Comparison of ENCODE assay signal across 10 mouse cellular contexts in genomic region chrX:135652173-135652772, GRCm38 (mm10). TPM values are rescaled to one million over a fixed set of nuclear protein-coding genes. Genes with fewer than 3 reads are reported as not detected.
A peak's percentile ranks its signal among the peaks of the same experiment; 100 is the strongest.
DNase-seq lines count a peak whose midpoint lies in the region; ATAC-seq and TF ChIP-seq lines count a peak whose summit lies in the region.
"Had no signal": no experiment of that assay in that cellular context is flagged by ENCODE, and none has a peak within 500 bp of the region (broad histone marks: within the 10 kb centered on the region; RNA-seq: fewer than 3 reads in every experiment).

No protein-coding gene starts in this region.

- no peaks in the 10 kb centered on the region for H3K9me3 ChIP-seq in liver, embryonic 11.5 days (ENCODE audit: control insufficient read depth, low read length)
- H3K9me3 ChIP-seq in hindbrain, embryonic 13.5 days, result no peaks in the 10 kb centered on the region
- H3K9me3 ChIP-seq: megakaryocyte, embryonic 14.5 days had no signal

- WGBS in liver, adult 2 months, result 47% methylated on average over 9 of the region's 9 CpGs
- 44% methylated on average over 9 of the region's 9 CpGs for WGBS in liver, embryonic 11.5 days
- WGBS in hindbrain, embryonic 13.5 days, result 32% methylated on average over 9 of the region's 9 CpGs

- H3K4me2 ChIP-seq in liver, embryonic 11.5 days, result no peak overlapping the region
- no peak overlapping the region for H3K4me2 ChIP-seq in hindbrain, embryonic 13.5 days

- peak; percentile 24; the same call in 1 of the 2 replicates for TF ChIP-seq CTCF in liver, adult 2 months (IDR thresholded peaks at IDR 0.05; ENCODE audit: low read depth, low read length)

- no peak for ATAC-seq in liver, embryonic 11.5 days (replicated peaks; ENCODE audit: low FRiP score)
- ATAC-seq in hindbrain, embryonic 13.5 days (ENCODE audit: low FRiP score), result peak; percentile 77

- no peak for TF ChIP-seq POLR2A in liver, adult 2 months (IDR thresholded peaks at IDR 0.05; ENCODE audit: extremely low read depth, insufficient read depth, low read length)

- H3K9ac ChIP-seq in liver, adult 2 months (ENCODE audit: low read depth, low read length), result no peak overlapping the region
- no peak overlapping the region for H3K9ac ChIP-seq in liver, embryonic 11.5 days (ENCODE audit: low read depth, low read length)
- no peak overlapping the region for H3K9ac ChIP-seq in hindbrain, embryonic 13.5 days

- no peak overlapping the region for H3K27ac ChIP-seq in liver, adult 2 months (replicated peaks; ENCODE audit: insufficient read depth, low read depth, low read length)
- H3K27ac ChIP-seq in liver, embryonic 11.5 days (ENCODE audit: low read depth, low read length), result no peak overlapping the region
- no peak overlapping the region for H3K27ac ChIP-seq in hindbrain, embryonic 13.5 days

- DNase-seq in adrenal gland, adult (ENCODE audit: inconsistent age in 2 of 2, low spot score in 1 of 2), result peak; percentile 17 to 56
- DNase-seq in adrenal gland, postnatal 14 days, result no peak
- peak; percentile 20 for DNase-seq in liver, adult 2 months (ENCODE audit: extremely low read depth, low read depth, low spot score)
- DNase-seq in liver, embryonic 11.5 days (ENCODE audit: low spot score), result no peak
- peak; percentile 12 for DNase-seq in c-Kit-negative CD71-positive TER-119-positive erythroid progenitor cells, embryonic 14.5 days (ENCODE audit: low read depth, low spot score)
- peak; percentile 44 for DNase-seq in lung, postnatal 10 days
- no peak for DNase-seq in yolk sac, embryonic 10.5 days (ENCODE audit: low spot score)

- H3K79me2 ChIP-seq in liver, adult 2 months (ENCODE audit: control insufficient read depth, insufficient read depth, low read length), result no peaks in the 10 kb centered on the region

- no peaks in the 10 kb centered on the region for H3K27me3 ChIP-seq in liver, adult 2 months (ENCODE audit: control insufficient read depth, insufficient read depth, low read length)
- H3K27me3 ChIP-seq in liver, embryonic 11.5 days (replicated peaks; ENCODE audit: control insufficient read depth, insufficient read depth, low read length), result no peaks in the 10 kb centered on the region
- H3K27me3 ChIP-seq in hindbrain, embryonic 13.5 days, result no peaks in the 10 kb centered on the region

- H3K36me3 ChIP-seq in liver, adult 2 months (ENCODE audit: control insufficient read depth, insufficient read depth, low read length), result no peaks in the 10 kb centered on the region
- H3K36me3 ChIP-seq in liver, embryonic 11.5 days (ENCODE audit: control insufficient read depth, insufficient read depth, low read length), result no peaks in the 10 kb centered on the region
- H3K36me3 ChIP-seq in hindbrain, embryonic 13.5 days, result no peaks in the 10 kb centered on the region

- no peaks in the 10 kb centered on the region for H3K4me1 ChIP-seq in liver, adult 2 months (ENCODE audit: control insufficient read depth, insufficient read depth, low read length)
- H3K4me1 ChIP-seq in liver, embryonic 11.5 days (replicated peaks; ENCODE audit: control insufficient read depth, insufficient read depth, low read length), result no peaks in the 10 kb centered on the region
- H3K4me1 ChIP-seq in hindbrain, embryonic 13.5 days (replicated peaks), result no peaks in the 10 kb centered on the region
- H3K4me1 ChIP-seq: megakaryocyte, embryonic 14.5 days had no signal

- H3K4me3 ChIP-seq in liver, adult 2 months (ENCODE audit: insufficient read depth, low read depth, low read length), result no peak overlapping the region
- no peak overlapping the region for H3K4me3 ChIP-seq in liver, embryonic 11.5 days (ENCODE audit: low read depth, low read length)
- no peak overlapping the region for H3K4me3 ChIP-seq in hindbrain, embryonic 13.5 days
- H3K4me3 ChIP-seq: megakaryocyte, embryonic 14.5 days had no signal

RNA-seq across cellular contexts. Expression of gene Prame, which starts 24.8 kb away (rescaled TPM):
- total RNA-seq in adrenal gland, postnatal 14 days (2021), result not detected in 2 replicates
- total RNA-seq in liver, adult 2 months (2014; rRNA removed), result not detected in 2 replicates
- not detected in 2 replicates for polyA plus RNA-seq in liver, adult 2 months (2012; rRNA removed)
- polyA plus RNA-seq in liver, embryonic 11.5 days (2014; fragmentation: Nextera tagmentation; extraction: Ambion mirVana), result not detected in 2 replicates
- polyA plus RNA-seq in hindbrain, embryonic 13.5 days (2015; fragmentation: Nextera tagmentation; extraction: Ambion mirVana), result not detected in 2 replicates
- total RNA-seq: gastrocnemius, postnatal 4 days had no signal

RNA-seq across cellular contexts. Expression of gene Tcp11x2, which starts 41.3 kb away (rescaled TPM):
- total RNA-seq in adrenal gland, postnatal 14 days (2021), result not detected in 2 replicates
- not detected in 2 replicates for total RNA-seq in liver, adult 2 months (2014; rRNA removed)
- polyA plus RNA-seq in liver, adult 2 months (2012; rRNA removed), result not detected in 2 replicates
- not detected in 2 replicates for polyA plus RNA-seq in liver, embryonic 11.5 days (2014; fragmentation: Nextera tagmentation; extraction: Ambion mirVana)
- not detected in 2 replicates for polyA plus RNA-seq in hindbrain, embryonic 13.5 days (2015; fragmentation: Nextera tagmentation; extraction: Ambion mirVana)
- total RNA-seq: gastrocnemius, postnatal 4 days had no signal

RNA-seq across cellular contexts. Expression of gene Nxf7, which starts 53.7 kb away (rescaled TPM):
- not detected in 2 replicates for total RNA-seq in adrenal gland, postnatal 14 days (2021)
- 0.20 and 0.37 TPM in 2 replicates for total RNA-seq in liver, adult 2 months (2014; rRNA removed)
- polyA plus RNA-seq in liver, adult 2 months (2012; rRNA removed), result not detected in 2 replicates
- 0.25 and 0.27 TPM in 2 replicates for polyA plus RNA-seq in liver, embryonic 11.5 days (2014; fragmentation: Nextera tagmentation; extraction: Ambion mirVana)
- not detected in 2 replicates for polyA plus RNA-seq in hindbrain, embryonic 13.5 days (2015; fragmentation: Nextera tagmentation; extraction: Ambion mirVana)

Comparison
In these comparisons a context has a peak if more than half of its experiments do, and no peak if none do; other contexts are left out.
1. DNase-seq: peak in adrenal gland, adult (2 of 2), liver, adult 2 months (single experiment), c-Kit-negative CD71-positive TER-119-positive erythroid progenitor cells, embryonic 14.5 days (single experiment) and lung, postnatal 10 days (single experiment); none in adrenal gland, postnatal 14 days (single experiment), liver, embryonic 11.5 days (single experiment) and yolk sac, embryonic 10.5 days (single experiment).